Mouse (Mus musculus): ENCODE measurements around the gene Med29.

Med29 gene

DNA sequence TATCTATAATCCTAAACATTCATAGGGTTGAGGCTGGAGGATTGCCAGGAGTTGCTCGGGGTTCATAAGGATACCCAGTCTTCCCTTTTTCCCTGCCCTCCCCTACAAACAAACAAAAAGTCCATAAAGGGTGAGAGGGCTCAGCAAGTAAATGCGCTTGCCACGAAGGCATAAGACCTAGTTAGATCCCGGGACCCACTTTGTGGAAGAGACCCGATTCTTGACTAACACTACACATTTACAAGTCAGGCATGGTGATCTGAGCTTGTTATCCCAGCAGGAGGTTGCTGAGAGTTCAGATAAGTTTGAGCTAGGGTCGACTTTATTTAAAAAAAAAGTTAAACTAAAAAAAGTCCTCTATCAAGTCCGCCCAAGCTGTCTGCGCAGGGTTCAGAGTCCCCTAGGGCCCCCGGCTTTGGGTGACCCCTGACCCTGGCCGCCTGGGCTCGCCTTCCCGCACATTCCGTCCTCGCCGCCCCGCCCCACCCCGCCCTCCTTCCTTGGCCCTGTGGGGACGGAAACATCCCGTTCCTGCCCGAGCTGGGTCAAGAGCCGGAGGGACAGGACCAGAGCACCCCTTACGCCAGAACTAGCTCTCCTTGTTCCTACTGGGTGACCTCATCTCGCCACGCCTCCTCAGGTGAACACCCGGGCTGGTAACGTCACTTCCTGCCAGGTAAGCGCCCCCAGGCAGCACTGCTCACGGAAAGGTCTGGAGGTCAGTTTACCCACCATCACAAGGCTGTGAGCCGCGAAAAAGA lies 16.3 kb downstream of the Med29 start:
- in situ Hi-C loops (cut with MboI, MseI) = no loop called here

DNA sequence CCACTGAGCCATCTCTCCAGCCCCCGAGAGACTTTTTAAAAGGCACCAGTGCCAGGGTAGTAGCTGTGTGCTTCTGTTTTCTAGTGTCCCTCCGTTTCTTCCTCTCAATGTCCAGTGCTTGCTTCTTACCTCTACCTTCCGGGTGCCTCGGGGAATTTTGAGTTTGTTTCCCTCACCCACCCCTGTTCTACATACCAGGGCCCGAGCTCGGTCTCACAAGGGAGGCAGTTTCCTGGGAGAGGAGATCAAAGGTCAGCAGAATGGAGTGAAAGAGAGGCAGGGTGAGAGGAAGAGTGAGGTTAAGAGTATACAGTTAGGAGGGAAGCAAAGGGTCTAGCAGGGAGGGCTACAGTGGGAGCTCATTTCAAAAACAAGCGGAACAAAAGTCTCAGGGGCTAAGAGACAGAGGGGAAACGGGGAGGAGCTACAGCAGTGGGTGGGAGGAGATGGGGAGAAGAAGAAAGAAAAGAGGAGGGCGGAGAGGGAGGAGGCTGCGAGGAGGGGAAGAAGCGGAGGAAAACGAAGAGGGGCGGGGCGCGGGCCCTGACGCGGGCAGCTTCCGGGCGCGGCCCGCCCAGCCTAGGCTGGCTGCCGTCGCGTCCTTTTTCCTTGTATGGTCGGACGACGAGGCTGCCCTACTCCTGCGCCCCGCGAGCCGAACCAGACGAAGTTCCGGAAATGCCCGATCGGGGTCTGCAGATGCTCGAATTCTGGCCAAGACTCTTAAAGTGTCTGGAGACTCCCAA lies 17.2 kb downstream of the Med29 start:
- in situ Hi-C loops (cut with MboI, MseI) = no loop called here

DNA sequence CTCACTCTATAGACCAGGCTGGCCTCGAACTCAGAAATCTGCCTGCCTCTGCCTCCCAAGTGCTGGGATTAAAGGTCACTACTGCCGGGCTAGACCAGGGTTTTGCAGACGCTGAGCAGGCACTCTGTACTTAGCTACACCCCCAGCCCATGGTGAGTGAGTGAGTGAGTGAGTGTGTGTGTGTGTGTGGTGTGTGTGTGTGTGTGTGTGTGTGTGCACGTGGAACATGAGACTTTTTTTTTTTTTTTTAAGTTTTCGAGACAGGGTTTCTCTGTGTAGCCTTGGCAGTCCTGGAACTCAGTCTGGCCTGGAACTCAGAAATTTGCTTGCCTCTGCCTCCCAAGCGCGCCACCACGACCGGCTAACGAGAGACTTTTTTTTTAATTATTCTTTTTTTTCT lies 17.9 kb downstream of the Med29 start:
- in situ Hi-C loops (cut with MboI, MseI) = no loop called here

DNA sequence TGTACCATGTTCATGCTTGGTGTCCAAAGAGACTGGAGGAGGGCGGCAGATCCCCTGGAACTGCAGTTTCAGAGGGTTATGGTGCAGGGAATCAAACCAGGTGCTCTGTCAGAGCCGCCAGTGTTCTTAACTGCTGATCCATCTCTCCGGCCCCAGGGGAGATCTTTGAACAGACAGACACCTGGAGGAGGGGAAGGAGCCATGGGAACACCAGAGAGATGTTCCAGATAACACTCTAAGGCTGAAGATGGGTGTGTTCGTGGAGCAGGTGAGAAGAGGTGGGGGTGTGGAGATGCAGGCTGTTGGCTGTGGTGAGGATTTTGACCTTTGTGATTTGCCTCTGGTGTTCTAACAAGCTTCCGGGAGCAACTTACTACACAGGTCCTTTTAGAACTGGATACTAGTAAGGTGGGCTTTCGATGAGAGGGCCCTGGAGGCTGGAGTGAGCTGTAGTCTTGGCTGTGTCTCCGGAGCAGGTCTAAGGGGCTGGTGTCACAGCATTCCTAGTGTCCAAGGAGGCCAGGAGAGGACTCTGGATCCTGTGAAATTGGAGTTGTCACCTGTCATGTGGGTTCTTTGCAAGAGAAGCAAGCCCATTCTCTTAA lies 18.5 kb downstream of the Med29 start:
- in situ Hi-C loops (cut with MboI, MseI) = no loop called here

DNA sequence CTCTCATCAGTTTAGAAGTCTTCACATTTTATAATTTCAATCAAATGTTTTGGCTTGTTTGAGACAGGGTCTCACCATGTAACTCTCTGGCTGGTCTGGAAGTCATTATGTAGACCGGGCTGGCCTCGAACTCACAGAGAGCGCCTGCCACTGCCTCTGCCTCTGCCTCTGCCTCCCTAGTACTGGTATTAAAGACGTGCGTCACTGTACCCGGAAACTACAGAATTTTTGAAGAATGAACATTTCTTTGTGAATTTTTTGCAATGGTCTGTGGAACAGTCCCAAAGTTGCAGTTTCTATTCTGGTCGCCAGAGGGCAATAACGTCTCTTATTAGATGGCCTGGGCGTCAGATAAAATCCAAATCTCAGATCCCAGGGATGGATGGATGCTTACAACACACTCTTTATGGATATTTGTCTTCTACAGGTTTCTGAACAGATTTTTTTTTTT lies 19.4 kb downstream of the Med29 start:
- in situ Hi-C loops (cut with MboI, MseI) = no loop called here

DNA sequence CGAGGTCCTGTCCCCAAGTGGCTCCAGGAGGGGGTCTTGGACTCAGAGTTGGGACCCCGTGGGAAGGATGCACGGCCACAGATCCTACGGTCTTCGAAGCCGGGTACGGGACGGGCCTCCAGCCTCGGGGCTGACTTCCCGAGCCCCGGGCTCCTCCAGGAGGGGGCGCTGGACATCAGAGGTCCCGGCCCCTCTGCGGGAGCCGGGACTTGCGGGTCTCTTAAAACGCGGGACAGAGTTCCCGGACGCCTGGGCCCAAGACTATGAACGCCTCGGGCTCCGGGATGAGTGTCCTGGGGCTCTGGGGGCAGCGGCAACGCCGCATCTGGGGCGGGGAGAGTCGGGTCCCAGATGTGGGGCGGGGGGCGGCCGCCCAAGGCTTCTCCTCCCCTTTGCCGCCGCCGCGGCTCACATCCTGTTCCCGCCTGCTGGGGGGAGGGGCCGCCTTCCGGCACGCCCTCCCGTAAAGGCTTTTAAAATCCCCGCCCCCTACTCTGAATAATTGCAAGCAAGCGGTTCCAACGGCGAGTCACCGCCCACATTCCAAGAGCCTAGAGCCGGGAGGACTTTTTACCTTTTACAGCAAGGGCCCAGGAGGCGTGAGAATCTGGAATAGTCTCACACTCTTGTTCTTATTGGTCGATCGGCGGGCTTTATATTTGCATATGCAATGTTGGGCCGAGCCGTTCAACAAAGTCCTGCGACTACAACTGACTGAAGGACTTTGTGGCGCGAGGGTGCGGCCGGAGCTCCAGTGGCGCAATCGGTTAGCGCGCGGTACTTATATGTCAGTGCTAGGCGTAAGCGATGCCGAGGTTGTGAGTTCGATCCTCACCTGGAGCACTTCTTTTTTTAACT lies 20.0 kb downstream of the Med29 start, which contains the start of gene Plekhg2:
TSS of gene Plekhg2 (minus strand) at position 349 of the 858 bp plus-strand sequence.
- in situ Hi-C loops (cut with MboI, MseI) = no loop called here

DNA sequence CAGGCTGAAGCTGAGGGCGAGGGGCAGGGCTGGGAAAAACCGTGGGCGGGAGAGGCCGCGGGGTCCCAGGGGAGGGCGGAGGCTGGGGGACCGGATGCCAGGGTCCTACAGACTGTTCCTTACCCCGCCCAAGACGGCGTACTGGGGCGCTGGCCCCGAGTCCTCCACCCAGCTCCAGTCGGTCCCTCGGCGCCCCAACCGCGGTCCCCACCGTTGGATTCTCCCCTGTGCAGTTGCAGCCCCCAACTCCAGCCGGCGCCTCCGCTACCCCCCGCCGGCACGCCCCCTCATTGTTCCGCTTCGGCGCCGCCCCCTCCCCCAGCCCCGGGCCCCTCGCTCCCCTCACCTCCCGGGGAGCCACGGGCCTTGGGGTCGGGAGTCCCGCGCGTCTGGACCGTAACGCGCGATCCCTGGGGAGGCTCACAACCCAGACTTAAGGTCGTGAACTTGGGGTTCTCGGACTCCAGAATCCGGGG lies 21.0 kb downstream of the Med29 start:
- in situ Hi-C loops (cut with MboI, MseI) = no loop called here

DNA sequence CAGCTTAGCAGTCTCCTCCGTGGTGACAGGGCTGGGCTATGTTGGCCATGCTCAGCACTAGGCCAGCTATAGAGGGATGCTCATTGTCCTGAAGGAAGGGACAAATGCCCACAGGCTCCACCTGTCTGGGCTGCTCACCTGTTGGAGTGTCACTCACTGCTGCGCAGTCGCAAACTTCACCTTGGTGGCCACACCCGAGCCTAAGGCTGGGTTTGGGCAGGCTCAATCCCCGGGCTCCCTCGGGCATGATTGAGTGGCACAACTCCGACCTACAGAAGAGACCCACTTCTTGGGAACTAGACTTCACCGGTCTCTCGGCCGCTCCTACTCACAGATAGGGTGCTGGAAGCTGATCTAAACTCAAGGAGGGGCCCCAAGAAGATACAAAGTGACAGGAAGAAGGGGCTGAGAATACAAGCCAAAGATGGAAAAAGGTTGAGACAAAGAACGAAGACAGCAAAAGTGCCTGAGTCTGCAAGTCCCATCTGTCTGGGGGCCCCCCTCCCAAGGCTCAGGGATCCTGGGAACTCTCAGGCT lies 21.5 kb downstream of the Med29 start:
- in situ Hi-C loops (cut with MboI, MseI) = no loop called here

DNA sequence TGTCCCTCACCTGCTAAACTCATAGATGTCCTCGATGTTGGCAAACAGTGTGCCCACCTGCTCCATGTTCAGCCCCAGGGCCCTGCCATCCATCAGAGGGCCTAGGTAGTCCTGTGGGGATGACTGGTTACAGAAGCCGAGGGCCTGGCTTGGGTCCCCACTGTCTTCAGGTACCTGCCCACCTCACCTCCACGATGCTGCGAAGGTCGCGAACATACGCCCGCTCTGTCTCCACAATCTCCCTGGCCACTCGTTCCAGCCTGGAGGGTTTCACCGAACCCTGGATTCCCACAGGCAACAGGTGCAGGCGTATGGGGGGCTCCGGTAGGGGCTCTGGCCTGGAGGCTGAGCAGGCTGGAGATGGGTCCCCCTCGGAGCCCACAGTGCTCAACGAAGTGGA lies 22.5 kb downstream of the Med29 start:
- in situ Hi-C loops (cut with MboI, MseI) = no loop called here

DNA sequence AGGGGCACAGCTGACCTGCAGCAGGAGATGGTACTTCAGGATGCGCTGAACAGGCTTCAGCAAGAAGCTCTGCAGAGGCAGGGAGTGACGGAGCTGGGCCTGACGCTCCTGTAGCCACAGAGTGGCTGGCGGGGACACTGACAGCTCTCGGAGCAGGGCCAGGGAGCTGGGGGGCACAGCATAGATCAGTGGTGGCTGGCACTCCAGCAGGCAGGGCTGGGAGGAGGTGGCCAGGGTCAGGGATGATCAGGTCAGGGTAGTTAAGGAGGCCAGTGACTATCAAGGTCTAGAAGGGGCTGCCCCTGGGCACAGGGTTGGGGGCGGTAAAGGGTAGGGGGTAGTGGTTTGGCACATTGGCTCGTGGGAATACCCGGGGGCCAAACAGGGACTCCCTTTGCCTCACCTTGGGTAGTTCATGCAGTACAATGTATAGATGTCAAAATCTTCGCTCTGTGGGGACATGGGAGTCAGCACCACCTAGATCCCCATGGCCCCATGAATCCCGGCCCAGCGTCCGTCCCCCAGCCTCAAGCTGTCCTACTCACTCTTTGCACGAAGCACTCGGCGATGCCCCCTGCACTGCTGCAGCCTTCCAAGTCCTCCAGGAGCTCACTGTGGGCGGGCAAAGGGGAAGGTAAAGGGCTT lies 24.1 kb downstream of the Med29 start:
- in situ Hi-C loops (cut with MboI, MseI) = no loop called here

DNA sequence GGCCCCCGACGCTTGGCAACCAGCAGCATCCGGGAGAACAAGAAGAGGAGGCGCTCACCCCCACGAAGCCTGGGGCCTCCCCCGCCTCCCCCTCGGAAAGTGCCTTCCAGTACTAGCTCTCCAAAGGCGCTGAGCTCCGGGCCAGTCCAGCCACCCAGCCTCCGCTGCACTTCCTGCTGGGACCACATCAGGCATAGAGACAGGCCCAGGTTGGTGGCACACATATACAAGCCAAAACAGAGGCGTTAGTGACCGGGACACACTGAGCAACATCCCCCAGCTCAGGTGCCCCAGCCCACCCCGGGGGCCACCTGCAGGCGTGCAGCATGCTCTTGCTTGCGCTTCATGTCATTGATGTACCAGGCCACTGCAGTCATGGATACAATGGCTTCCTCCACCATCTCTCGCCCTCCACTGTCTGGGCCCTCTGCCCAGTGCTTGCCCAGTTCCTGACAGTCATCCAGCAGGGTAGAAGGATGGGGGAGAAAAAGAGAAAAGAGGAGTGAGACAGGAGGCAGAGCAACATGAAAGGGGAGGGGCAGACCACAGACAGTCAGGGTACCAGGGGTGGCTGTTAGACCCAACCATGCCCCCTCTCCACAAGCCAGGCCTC lies 24.7 kb downstream of the Med29 start:
- in situ Hi-C loops (cut with MboI, MseI) = no loop called here

DNA sequence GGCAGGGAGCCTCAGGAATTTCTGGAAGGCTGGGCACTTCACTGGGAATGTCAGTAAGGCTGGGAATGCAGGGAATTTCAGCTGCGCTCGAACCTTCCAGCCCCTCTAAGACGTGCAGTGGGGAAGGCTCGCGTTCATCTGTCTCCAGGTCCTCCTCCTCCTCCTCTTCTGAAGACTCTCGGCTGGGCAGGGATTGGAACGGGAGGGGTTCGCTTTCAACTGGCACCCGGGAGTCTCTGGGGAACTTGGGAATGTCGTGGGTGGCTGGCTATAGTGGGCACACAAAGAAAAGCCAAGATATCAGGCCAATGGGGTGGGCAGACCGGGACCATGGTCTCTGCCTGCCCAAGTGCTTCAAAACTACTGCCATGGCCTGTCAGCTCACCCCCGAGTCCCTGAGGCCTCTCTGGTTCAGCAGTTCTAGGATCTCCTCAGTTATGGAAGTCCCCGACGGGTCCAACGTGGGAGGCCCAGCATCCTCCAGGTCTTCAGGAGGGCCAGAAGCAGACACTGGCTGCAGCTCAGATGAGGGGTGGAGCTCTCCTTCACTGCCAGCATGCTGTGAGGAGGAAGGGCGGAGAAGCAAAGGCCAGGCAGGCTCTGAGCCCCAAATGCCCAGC lies 30.0 kb downstream of the Med29 start:
- in situ Hi-C loops (cut with MboI, MseI) = no loop called here

DNA sequence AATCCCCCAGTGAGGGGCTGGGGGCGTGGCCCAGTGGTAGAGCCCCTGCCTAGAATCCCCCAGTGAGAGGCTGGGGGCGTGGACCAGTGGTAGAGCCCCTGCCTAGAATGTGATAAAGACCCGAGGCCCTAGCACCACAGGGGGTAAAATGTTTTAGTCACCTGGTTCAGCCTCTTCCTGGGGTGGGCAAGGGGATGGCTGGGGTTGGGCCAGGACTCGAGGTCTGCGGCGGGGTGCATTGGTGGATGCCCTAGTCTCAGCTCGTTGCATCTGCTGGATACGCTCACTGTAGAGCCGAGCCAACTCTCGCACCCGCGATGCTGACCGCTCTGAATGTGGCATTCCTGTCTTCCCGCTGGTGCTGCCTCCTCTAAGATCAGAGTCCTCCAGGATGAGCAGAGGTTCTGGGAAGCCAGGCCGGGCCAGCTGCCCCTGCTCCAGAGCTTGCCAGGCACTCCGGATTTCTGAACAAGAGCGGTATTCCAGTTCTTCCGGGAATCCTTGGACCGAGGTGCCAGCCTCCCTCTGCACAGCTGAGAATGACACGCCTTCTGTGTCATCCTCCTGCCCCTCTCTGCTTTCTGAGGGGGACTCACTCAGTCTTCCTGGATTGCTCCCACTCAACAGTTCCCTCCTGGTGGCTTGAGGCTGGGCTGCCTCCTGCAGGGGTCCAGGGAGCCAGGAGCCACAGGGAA lies 30.7 kb downstream of the Med29 start:
- in situ Hi-C loops (cut with MboI, MseI) = no loop called here

DNA sequence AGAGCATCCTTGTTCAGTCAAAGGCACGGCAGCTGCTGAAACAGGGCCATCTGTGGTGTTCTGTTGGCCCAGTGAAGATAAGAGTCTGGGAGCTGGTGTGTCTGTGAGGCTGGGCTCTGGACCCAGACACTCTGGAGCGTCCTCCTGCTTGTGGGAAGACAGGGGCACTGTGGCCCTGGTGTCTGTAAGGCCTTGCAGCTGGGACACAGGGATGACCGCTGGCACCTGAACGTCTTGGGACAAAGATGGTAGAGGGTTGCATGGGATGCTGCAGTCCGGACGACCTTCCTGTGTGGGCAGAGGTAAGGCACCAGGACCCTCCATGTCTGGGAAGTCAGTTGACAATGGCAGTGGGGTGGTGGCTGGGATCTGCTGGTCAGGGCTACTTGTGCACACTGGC lies 32.2 kb downstream of the Med29 start:
- in situ Hi-C loops (cut with MboI, MseI) = no loop called here

DNA sequence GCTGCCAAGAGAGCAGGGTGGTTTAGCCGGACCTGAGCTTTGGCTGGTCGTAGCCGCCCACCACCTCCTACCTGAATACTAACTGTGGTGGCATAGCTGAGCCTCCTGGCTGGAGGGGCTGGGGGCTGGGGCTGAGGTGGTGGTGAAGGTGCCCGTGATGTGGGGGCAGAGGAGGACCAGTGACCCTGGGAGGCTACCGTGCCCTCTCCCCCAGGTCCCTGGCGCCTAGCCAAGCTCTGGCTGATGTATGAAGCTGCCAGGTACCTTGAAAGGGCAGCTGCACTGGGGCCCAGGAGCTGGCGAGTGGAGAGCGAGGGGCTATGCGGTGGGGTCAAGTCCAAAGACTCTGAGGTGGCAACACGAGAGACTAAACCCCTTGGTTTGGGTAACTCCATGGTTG lies 32.7 kb downstream of the Med29 start:
- in situ Hi-C loops (cut with MboI, MseI) = no loop called here

DNA sequence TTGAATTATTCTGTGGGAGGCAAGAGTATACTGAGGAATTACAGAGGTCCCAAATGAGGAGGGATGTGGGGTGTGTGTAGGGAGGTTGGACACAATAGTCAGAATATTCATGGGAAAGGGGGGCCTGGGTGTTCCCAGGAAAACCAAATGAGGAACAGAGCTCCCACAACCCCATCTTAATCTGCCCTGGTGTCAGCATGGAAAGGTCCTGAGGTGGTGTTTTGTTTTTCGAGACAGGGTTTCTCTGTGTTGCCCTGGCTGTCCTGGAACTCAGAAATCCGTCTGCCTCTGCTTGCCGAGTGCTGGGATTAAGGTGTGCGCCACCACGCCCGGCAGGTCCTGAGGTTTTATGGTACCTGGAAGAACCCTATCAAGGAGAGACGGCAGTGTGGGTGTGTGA lies 34.1 kb downstream of the Med29 start:
- in situ Hi-C loops (cut with MboI, MseI) = no loop called here

DNA sequence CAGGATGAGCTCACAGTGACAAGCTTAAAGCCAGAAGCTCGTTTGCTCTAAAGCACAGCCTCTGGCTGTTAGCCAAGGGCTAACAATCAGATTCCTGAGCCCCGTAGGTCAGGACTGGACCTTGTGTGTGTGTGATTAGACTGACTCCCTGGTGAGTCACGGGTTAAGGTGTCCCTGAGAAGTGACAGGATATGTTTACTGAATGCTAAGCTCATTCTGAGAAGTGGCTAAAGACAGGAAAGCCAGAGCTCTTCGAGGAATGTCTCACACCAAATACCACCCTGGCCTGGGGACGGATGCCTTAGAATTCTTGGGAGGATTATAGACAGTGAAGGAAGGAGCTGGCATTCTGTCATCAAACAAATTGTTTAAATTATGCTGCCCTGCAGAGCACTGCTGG lies 34.5 kb downstream of the Med29 start:
- in situ Hi-C loops (cut with MboI, MseI) = no loop called here

DNA sequence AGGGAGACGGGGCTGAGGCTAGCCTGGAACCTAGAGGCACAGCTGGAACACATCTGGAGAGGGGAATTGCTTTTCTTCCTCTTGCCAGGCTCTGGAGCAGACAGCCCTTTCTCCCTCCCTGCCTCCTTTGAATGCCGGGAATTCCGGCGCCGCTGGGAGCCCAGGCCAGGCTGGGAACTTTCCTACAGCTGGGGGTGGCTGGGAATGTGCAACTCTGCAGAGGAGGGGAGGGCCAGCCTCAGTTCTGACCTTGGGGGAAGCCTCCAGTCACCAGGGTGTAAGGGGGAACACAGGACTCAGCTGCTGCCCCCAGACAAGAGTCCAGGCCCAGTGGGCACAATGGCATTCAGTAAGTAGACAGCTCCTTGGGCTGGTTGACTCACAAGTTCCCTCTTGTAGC lies 35.5 kb downstream of the Med29 start:
- in situ Hi-C loops (cut with MboI, MseI) = no loop called here

DNA sequence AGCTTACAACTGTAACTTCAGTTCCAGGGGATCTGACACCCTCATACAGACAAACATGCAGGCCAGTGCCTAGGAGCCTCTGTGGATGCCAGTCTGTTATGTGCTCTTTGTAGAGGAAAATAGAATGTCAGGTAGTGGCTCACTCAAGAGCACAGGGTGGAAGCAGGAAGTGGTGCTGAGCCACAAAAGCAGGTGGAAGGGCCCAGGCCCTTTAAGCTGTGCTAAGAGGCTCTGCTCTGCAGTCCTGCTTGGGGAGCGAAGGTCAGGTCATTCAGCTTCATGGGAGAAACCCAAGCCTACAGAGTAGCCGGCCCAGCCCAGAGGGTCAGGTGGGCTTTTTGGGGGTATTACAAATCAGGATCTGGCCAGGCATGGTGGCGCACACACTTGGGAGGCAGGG lies 37.3 kb downstream of the Med29 start:
- in situ Hi-C loops (cut with MboI, MseI) = no loop called here

All from T-helper 2 cell (primary cell).